Mouse (Mus musculus) liver, embryonic 14.5 days (tissue): ENCODE measurements at regions not wholly inside any gene's neighbourhood (a gene's known extent, or its start where the extent isn't known, plus 50 kb on each side); places are given as distances from the start of the nearest gene placed in this dataset.

Experiments used
- ATAC-seq: fragments of 200-750 bp; cut with Nextera tagmentation; 2 replicates; pipeline ENCODE4 v1.8.0; 2017; ENCODE audit warnings: moderate number of reproducible peaks, mild to moderate bottlenecking, moderate library complexity; ENCODE audit not compliant: insufficient read depth
- DNase-seq, 3 experiments: peaks; one replicate each; pipeline ENCODE4 v3.0.0-alpha.2; 2012 to 2013; ENCODE audit warnings: low read depth in 3 of 3, low spot score in 3 of 3
- H3K27ac ChIP-seq: fragments of 300-500 bp; sonication (generic); 2 replicates; pipeline ENCODE4 v1.5.1; 2014; ENCODE audit warnings: moderate library complexity, mild to moderate bottlenecking, control low read depth, inconsistent platforms
- H3K27me3 ChIP-seq: fragments of 300-500 bp; sonication (generic); 2 replicates; pipeline ENCODE4 v1.6.1; 2014; ENCODE audit warnings: mild to moderate bottlenecking, low read length, moderate library complexity; ENCODE audit not compliant: control insufficient read depth, insufficient read depth
- H3K36me3 ChIP-seq: fragments of 300-500 bp; sonication (generic); replicated peaks from 2 replicates; pipeline ENCODE4 v1.6.1; 2014; ENCODE audit warnings: low read depth; ENCODE audit not compliant: control insufficient read depth, insufficient read depth
- H3K4me1 ChIP-seq, 2 experiments: fragments of 200-500 bp in 1 of 2; fragments of 300-500 bp in 1 of 2; sonication (generic) in 1 of 2; replicated peaks; 2 replicates each; pipeline ENCODE4 v1.6.1; 2012 to 2014; ENCODE audit warnings: antibody characterized with exemption in 1 of 2, inconsistent platforms in 1 of 2, low read length in 1 of 2; ENCODE audit not compliant: control insufficient read depth in 2 of 2, insufficient read depth in 2 of 2
- H3K4me2 ChIP-seq: fragments of 300-500 bp; sonication (generic); 2 replicates; pipeline ENCODE4 v1.6.1; 2014; ENCODE audit warnings: low read depth, mild to moderate bottlenecking, control low read depth, moderate library complexity
- H3K4me3 ChIP-seq, 2 experiments: fragments of 200-500 bp in 1 of 2; fragments of 300-500 bp in 1 of 2; sonication (generic) in 1 of 2; 2 replicates each; pipeline ENCODE4 v1.5.1; 2012 to 2014; ENCODE audit warnings: low read depth in 2 of 2, low read length in 2 of 2, mild to moderate bottlenecking in 2 of 2, control low read depth in 1 of 2, inconsistent platforms in 1 of 2, moderate library complexity in 1 of 2; ENCODE audit not compliant: insufficient read depth in 1 of 2
- H3K9ac ChIP-seq: fragments of 300-500 bp; sonication (generic); replicated peaks from 2 replicates; pipeline ENCODE4 v1.6.1; 2014; ENCODE audit warnings: mild to moderate bottlenecking, control low read depth, moderate library complexity
- H3K9me3 ChIP-seq: fragments of 300-500 bp; sonication (generic); 2 replicates; pipeline ENCODE4 v1.6.1; 2016; ENCODE audit warnings: low read length, mixed read lengths; ENCODE audit not compliant: control insufficient read depth
- CTCF ChIP-seq: IDR thresholded peaks from 2 replicates; pipeline ENCODE4 v1.5.1; 2016; ENCODE audit warnings: antibody characterized with exemption, low read depth, control low read depth
- EP300 ChIP-seq: IDR thresholded peaks from 2 replicates; pipeline ENCODE4 v1.6.1; 2016; ENCODE audit warnings: antibody characterized with exemption, low read depth
- WGBS: fragments of 180-500 bp; shearing (Covaris S2); extraction: QIAGEN DNeasy Blood & Tissue Kit; methylation state at CpG from one replicate; pipeline ENCODE4 v1.1.7; 2014; ENCODE audit not compliant: insufficient replicate concordance; 5-methylcytosine and 5-hydroxymethylcytosine counted together

GRCm38 (mm10) chr12:110035171-110035570 is 243.7 kb upstream of the Dio3 start:
- Histone ChIP-seq H3K9me3 (no peaks in the 10 kb centered on the region), H3K4me2 (no peak overlapping the region), H3K36me3 (no peaks in the 10 kb centered on the region), H3K27ac (no peak overlapping the region), H3K4me3 (no peak overlapping the region), H3K27me3 (no peaks in the 10 kb centered on the region), H3K4me1 (no peaks in the 10 kb centered on the region), H3K9ac (no peak overlapping the region)
- DNase-seq (no peak), ATAC-seq (no peak)
- TF ChIP-seq CTCF, result no peak
- TF ChIP-seq EP300, result no peak
- WGBS, result 48% methylated on average over 8 of the region's 8 CpGs

- H3K27ac ChIP-seq, result no peak overlapping the region
- no peaks in the 10 kb centered on the region for H3K27me3 ChIP-seq
- no peaks in the 10 kb centered on the region for H3K36me3 ChIP-seq
- no peak for ATAC-seq
- H3K4me3 ChIP-seq, result no peak overlapping the region
- WGBS, result 43% methylated on average over 15 of the region's 15 CpGs
- no peaks in the 10 kb centered on the region for H3K4me1 ChIP-seq
- H3K9ac ChIP-seq, result no peak overlapping the region
- DNase-seq, result no peak
- no peaks in the 10 kb centered on the region for H3K9me3 ChIP-seq
- no peak for TF ChIP-seq CTCF
- TF ChIP-seq EP300, result no peak
- no peak overlapping the region for H3K4me2 ChIP-seq
Observed at GRCm38 (mm10) chr12:110040682-110041081, 238.2 kb upstream of the Dio3 start.

GRCm38 (mm10) chr12:110041782-110042181 is 237.1 kb upstream of the Dio3 start:
- no peak overlapping the region for H3K9ac ChIP-seq
- no peak overlapping the region for H3K27ac ChIP-seq
- no peaks in the 10 kb centered on the region for H3K9me3 ChIP-seq
- no peak overlapping the region for H3K4me2 ChIP-seq
- ATAC-seq (no peak), DNase-seq (no peak)
- 33% methylated on average over 3 of the region's 3 CpGs for WGBS
- no peak for TF ChIP-seq EP300
- TF ChIP-seq CTCF, result no peak
- H3K4me3 ChIP-seq, result no peak overlapping the region
- no peaks in the 10 kb centered on the region for H3K4me1 ChIP-seq
- H3K27me3 ChIP-seq, result no peaks in the 10 kb centered on the region
- no peaks in the 10 kb centered on the region for H3K36me3 ChIP-seq

- H3K9me3 ChIP-seq, result no peaks in the 10 kb centered on the region
- no peak overlapping the region for H3K27ac ChIP-seq
- no peak for TF ChIP-seq CTCF
- no peak for TF ChIP-seq EP300
- H3K4me1 ChIP-seq, result no peaks in the 10 kb centered on the region
- 51% methylated on average over 5 of the region's 5 CpGs for WGBS
- H3K36me3 ChIP-seq, result no peaks in the 10 kb centered on the region
- H3K9ac ChIP-seq, result no peak overlapping the region
- no peaks in the 10 kb centered on the region for H3K27me3 ChIP-seq
- H3K4me3 ChIP-seq, result no peak overlapping the region
- no peak for DNase-seq
- ATAC-seq, result no peak
- no peak overlapping the region for H3K4me2 ChIP-seq
Observed at GRCm38 (mm10) chr12:110044266-110044665, 234.6 kb upstream of the Dio3 start.

- ATAC-seq (no peak), DNase-seq (no peak)
- H3K4me3 ChIP-seq, result no peak overlapping the region
- no peak overlapping the region for H3K4me2 ChIP-seq
- H3K27ac ChIP-seq, result no peak overlapping the region
- TF ChIP-seq EP300, result no peak
- H3K9ac ChIP-seq, result no peak overlapping the region
- WGBS, result 70% methylated on average over 5 of the region's 5 CpGs
- H3K36me3 ChIP-seq, result no peaks in the 10 kb centered on the region
- no peaks in the 10 kb centered on the region for H3K4me1 ChIP-seq
- H3K9me3 ChIP-seq, result no peaks in the 10 kb centered on the region
- H3K27me3 ChIP-seq, result no peaks in the 10 kb centered on the region
Observed at GRCm38 (mm10) chr12:110044721-110045120, 234.1 kb upstream of the Dio3 start.
